Mouse (Mus musculus) cerebellum, postnatal 14 days (tissue): ENCODE data around the gene Exoc6b.
A peak's percentile ranks its signal among the peaks of the same experiment; 100 is the strongest.

Source experiments
- DNase-seq, 2 experiments: peaks; one replicate each; pipeline ENCODE4 v3.0.0; 2021; ENCODE audit warnings: mixed read lengths in 2 of 2

Exoc6b gene

GRCm38 (mm10) chr6:85069023-85069985, at the start of gene Exoc6b:
TSS of gene Exoc6b (minus strand) at chr6:85069513.
- DNase-seq = peak; percentile 90 to 95

- DNase-seq = peak; percentile 61 to 68
Observed at GRCm38 (mm10) chr6:85117545-85118511, 48.5 kb upstream of the Exoc6b start.

DNA sequence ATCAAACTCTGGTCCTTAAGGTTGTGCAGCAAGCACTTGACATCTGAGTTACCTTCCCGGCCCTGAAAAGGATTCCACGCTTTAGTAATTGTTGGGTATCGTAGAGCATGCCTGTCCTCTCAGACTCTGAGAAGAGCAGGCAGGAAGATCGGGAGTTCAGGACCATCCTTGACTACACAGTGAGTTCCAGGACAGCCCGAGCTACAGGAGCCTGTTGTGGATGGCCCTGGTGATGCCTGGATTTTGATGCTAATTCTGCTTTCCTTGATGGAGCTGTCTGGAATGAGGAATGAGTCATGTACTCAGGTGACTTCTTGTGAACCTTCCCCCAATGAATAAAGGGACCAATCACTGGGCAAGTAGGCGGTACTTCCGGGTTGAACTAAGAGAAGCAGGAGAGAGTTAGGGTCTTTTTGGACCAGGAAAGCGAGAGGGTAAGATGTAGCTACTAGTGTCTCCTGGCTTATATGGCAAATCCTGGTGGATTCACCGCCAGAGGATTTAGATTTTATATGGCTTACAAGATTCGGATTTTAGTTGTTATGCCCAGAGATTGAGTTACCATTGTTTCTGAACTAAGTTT, 35.8 kb upstream of the Exoc6b start:
- DNase-seq = no peak

GRCm38 (mm10) chr6:85103321-85103720, 34.0 kb upstream of the Exoc6b start:
- DNase-seq = no peak

GRCm38 (mm10) chr6:85096441-85096840, 27.1 kb upstream of the Exoc6b start:
- no peak for DNase-seq

GRCm38 (mm10) chr6:85087425-85087824, 18.1 kb upstream of the Exoc6b start:
- no peak for DNase-seq

DNA sequence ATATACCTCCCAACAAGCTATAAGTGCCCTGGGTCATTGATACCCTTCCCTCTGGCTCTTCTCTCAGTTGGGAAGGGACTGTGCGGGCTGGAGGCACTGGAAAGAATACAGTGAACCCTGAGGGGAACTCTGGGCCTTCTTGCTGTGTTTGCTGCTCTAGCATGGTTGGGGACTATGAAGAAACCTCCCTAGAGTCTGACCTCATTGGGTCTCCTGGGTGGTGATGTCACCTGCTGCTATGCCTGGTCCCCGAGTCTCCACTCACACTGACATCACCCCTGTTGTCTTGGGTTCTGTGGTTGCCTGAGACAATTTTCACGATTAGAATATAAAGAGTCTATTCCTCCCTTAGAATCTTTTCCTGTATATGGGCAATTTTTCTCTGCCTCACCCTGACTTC, 17.3 kb upstream of the Exoc6b start:
- no peak for DNase-seq

DNA sequence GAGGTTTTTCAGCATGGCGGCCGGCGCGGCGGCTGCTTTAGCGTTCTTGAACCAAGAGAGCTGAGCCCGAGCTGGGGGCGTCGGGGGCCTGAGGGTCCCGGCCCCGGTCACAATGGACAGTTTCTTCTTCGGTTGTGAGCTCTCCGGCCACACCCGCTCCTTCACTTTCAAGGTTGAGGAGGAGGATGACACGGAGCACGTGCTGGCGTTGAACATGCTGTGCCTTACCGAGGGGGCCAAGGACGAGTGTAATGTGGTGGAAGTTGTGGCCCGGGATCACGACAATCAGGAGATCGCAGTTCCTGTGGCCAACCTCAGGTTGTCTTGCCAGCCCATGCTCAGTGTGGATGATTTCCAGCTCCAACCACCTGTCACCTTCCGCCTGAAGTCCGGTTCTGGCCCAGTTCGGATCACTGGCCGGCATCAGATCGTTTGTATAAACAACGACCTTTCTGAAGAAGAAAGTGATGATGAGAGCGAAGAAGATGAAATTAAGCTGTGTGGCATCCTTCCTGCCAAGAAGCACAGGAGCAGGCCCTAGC, 6.9 kb upstream of the Exoc6b start:
- DNase-seq = peak; percentile 37 to 67

GRCm38 (mm10) chr6:85074996-85075395, 5.7 kb upstream of the Exoc6b start:
- DNase-seq = no peak

GRCm38 (mm10) chr6:85068322-85069022, 841 bp downstream of the Exoc6b start:
- peak in 1 of 2 experiments; percentile 9 for DNase-seq

GRCm38 (mm10) chr6:85057641-85058040, 11.7 kb downstream of the Exoc6b start:
- no peak for DNase-seq

- DNase-seq = no peak
Observed at GRCm38 (mm10) chr6:85051109-85051508, 18.2 kb downstream of the Exoc6b start.

GRCm38 (mm10) chr6:85046531-85046930, 22.8 kb downstream of the Exoc6b start:
- no peak for DNase-seq

GRCm38 (mm10) chr6:85044621-85045152, 24.6 kb downstream of the Exoc6b start:
- DNase-seq = no peak

- DNase-seq = peak; percentile 79
Observed at GRCm38 (mm10) chr6:85037677-85038076, 31.6 kb downstream of the Exoc6b start.

GRCm38 (mm10) chr6:85029671-85030070, 39.6 kb downstream of the Exoc6b start:
- no peak for DNase-seq

DNA sequence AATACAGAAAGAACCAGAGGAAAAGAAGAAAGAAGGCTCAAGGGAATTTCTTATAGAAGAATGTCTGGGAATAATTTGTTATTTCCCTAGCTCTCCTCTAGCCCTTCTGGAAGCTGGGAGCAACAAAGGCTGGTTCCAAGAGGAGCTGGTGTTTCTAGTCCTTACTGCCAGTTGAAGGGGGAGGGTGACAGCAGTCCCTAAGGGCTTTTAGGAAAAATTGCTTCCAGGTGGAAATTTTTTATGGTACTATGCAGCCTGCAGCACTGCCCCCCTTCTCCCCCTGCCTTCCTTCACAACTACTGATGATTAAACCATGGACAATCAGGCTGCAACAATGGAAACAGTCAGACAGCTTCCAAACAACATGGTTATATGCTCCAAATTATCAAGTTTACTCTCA, 44.9 kb downstream of the Exoc6b start:
- DNase-seq = no peak

GRCm38 (mm10) chr6:85017011-85017410, 52.3 kb downstream of the Exoc6b start:
- peak in 1 of 2 experiments; percentile 27 for DNase-seq

DNA sequence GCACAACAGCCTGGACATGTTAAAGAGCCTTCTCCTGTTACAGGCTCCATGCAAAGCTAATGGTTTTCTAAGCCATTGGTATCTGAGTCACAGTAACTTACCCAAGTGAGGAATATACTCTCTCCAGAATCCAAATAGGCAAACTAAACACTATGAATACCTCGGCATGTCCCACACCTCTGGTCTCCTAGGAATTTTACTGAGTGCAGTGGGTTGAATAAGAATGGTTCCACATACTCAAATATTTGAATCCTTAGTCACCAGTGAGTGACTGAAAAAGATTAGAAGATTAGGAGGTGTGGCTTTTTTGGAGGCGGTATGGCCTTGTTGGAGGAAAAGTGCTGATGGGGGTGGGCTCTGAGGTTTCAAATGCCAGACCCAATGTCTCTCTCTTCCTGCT, 55.4 kb downstream of the Exoc6b start:
- no peak for DNase-seq

- DNase-seq = no peak
Observed at GRCm38 (mm10) chr6:85010397-85010796, 58.9 kb downstream of the Exoc6b start.

- DNase-seq = no peak
Observed at GRCm38 (mm10) chr6:84995418-84995817, 73.9 kb downstream of the Exoc6b start.

DNA sequence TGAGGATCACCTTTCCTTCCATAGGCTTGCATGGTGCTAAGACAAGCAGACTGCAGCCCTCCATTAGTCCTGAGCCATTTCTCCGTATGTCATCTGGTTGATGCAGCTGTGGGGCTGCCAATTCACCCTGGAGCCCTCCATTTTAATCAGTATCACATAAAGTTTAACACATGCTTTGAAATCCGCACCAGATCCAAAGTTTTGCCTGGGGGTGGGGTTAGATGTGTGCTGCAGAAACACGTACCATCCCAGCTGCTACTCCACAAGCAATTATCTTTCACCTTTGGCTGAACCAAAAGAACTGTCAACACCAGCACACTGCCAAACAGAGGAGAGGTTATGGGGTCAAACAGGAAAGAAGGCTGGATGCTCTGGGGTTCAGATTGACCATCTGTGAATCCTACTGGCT, 92.7 kb downstream of the Exoc6b start:
- DNase-seq = no peak
